Mouse (Mus musculus): ENCODE results near the gene Socs7. TPM values are rescaled to one million over a fixed set of nuclear protein-coding genes. Genes with fewer than 3 reads are reported as not detected.
A peak's percentile ranks its signal among the peaks of the same experiment; 100 is the strongest.

The Socs7 gene
- polyA plus RNA-seq, 1 experiment from 2014 or later = 3.6 TPM

GRCm38 (mm10) chr11:97434121-97434520, 71.8 kb downstream of the Socs7 start:
- ATAC-seq (ENCODE audit: low FRiP score) (no peak), DNase-seq (ENCODE audit: low spot score) (no peak)
- Histone ChIP-seq H3K9me3 (ENCODE audit: control insufficient read depth, low read length) (no peaks in the 10 kb centered on the region), H3K36me3 (ENCODE audit: control insufficient read depth, insufficient read depth, low read length) (no peaks in the 10 kb centered on the region), H3K4me1 (replicated peaks; ENCODE audit: control insufficient read depth, insufficient read depth, low read length) (peaks cover 6% of the 10 kb centered on the region), H3K27me3 (ENCODE audit: control insufficient read depth, insufficient read depth, low read length) (peaks cover 6% of the 10 kb centered on the region), H3K4me2 (replicated peaks; ENCODE audit: low read depth, low read length) (no peak overlapping the region), H3K27ac (ENCODE audit: low read depth, low read length) (no peak overlapping the region), H3K4me3 (ENCODE audit: low read depth, low read length) (no peak overlapping the region), H3K9ac (ENCODE audit: low read depth, low read length) (no peak overlapping the region)
- 81% methylated on average over 8 of the region's 8 CpGs for WGBS

GRCm38 (mm10) chr11:97434704-97435454, 72.5 kb downstream of the Socs7 start:
- Histone ChIP-seq H3K9ac (ENCODE audit: low read depth, low read length) (0 out of 2 replicates have a peak overlapping the region, but pooled peaks have one; percentile 33), H3K9me3 (ENCODE audit: control insufficient read depth, low read length) (no peaks in the 10 kb centered on the region), H3K27ac (ENCODE audit: low read depth, low read length) (peak overlapping the region; percentile 19; the same call in 1 of the 2 replicates), H3K4me1 (replicated peaks; ENCODE audit: control insufficient read depth, insufficient read depth, low read length) (peaks cover 6% of the 10 kb centered on the region), H3K4me3 (ENCODE audit: low read depth, low read length) (peak overlapping the region; percentile 33), H3K4me2 (replicated peaks; ENCODE audit: low read depth, low read length) (peak overlapping the region; percentile 51), H3K27me3 (ENCODE audit: control insufficient read depth, insufficient read depth, low read length) (peaks cover 13% of the 10 kb centered on the region), H3K36me3 (ENCODE audit: control insufficient read depth, insufficient read depth, low read length) (no peaks in the 10 kb centered on the region)
- WGBS = 4% methylated on average over 15 of the region's 15 CpGs
- ATAC-seq (ENCODE audit: low FRiP score) (peak; percentile 85), DNase-seq (ENCODE audit: low spot score) (peak; percentile 85)

GRCm38 (mm10) chr11:97435808-97436491, 73.6 kb downstream of the Socs7 start:
- H3K36me3 ChIP-seq (ENCODE audit: control insufficient read depth, insufficient read depth, low read length) = no peaks in the 10 kb centered on the region
- peak overlapping the region; percentile 18; the same call in 1 of the 2 replicates for H3K27ac ChIP-seq (ENCODE audit: low read depth, low read length)
- DNase-seq (ENCODE audit: low spot score) (no peak), ATAC-seq (ENCODE audit: low FRiP score) (no peak)
- no peak overlapping the region for H3K9ac ChIP-seq (ENCODE audit: low read depth, low read length)
- no peak overlapping the region for H3K4me3 ChIP-seq (ENCODE audit: low read depth, low read length)
- H3K9me3 ChIP-seq (ENCODE audit: control insufficient read depth, low read length) = no peaks in the 10 kb centered on the region
- WGBS = 59% methylated on average over 12 of the region's 13 CpGs
- peak overlapping the region; percentile 11; the same call in 1 of the 2 replicates for H3K4me2 ChIP-seq (replicated peaks; ENCODE audit: low read depth, low read length)
- peaks cover 12% of the 10 kb centered on the region for H3K4me1 ChIP-seq (replicated peaks; ENCODE audit: control insufficient read depth, insufficient read depth, low read length)
- peaks cover 24% of the 10 kb centered on the region for H3K27me3 ChIP-seq (ENCODE audit: control insufficient read depth, insufficient read depth, low read length)

- H3K27ac ChIP-seq (ENCODE audit: low read depth, low read length) = 0 out of 2 replicates have a peak overlapping the region, but pooled peaks have one; percentile 18
- H3K36me3 ChIP-seq (ENCODE audit: control insufficient read depth, insufficient read depth, low read length) = no peaks in the 10 kb centered on the region
- no peaks in the 10 kb centered on the region for H3K9me3 ChIP-seq (ENCODE audit: control insufficient read depth, low read length)
- H3K27me3 ChIP-seq (ENCODE audit: control insufficient read depth, insufficient read depth, low read length) = peaks cover 33% of the 10 kb centered on the region
- H3K9ac ChIP-seq (ENCODE audit: low read depth, low read length) = no peak overlapping the region
- no peak overlapping the region for H3K4me3 ChIP-seq (ENCODE audit: low read depth, low read length)
- WGBS = 13% methylated on average over 5 of the region's 5 CpGs
- H3K4me2 ChIP-seq (replicated peaks; ENCODE audit: low read depth, low read length) = no peak overlapping the region
- ATAC-seq (ENCODE audit: low FRiP score) (no peak), DNase-seq (ENCODE audit: low spot score) (no peak)
- peaks cover 12% of the 10 kb centered on the region for H3K4me1 ChIP-seq (replicated peaks; ENCODE audit: control insufficient read depth, insufficient read depth, low read length)
Measured at GRCm38 (mm10) chr11:97437745-97438144, 75.4 kb downstream of the Socs7 start.

DNA sequence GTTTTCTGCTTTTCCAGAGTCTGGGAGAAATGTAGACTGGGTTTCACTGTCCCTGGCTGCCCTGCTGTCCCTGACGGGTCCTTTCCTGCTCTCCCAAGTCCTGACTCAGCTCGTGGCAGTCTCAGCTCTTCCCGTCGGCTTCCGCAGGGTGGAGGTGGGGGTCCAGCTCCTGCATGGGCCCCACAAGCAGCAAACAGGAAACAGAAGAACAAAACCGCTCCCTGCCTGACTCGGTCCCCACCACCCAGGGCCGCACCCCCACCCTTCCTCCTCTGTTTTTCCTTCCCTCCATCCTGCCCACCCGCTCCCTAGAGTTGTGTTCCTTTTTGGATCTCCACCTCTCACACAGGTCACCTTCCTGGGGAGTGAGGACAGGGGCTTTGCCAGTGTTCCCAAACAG, 76.5 kb downstream of the Socs7 start:
- Histone ChIP-seq H3K27me3 (ENCODE audit: control insufficient read depth, insufficient read depth, low read length) (peaks cover 33% of the 10 kb centered on the region), H3K4me3 (ENCODE audit: low read depth, low read length) (no peak overlapping the region), H3K9me3 (ENCODE audit: control insufficient read depth, low read length) (no peaks in the 10 kb centered on the region), H3K9ac (ENCODE audit: low read depth, low read length) (no peak overlapping the region), H3K4me1 (replicated peaks; ENCODE audit: control insufficient read depth, insufficient read depth, low read length) (peaks cover 12% of the 10 kb centered on the region), H3K4me2 (replicated peaks; ENCODE audit: low read depth, low read length) (no peak overlapping the region), H3K27ac (ENCODE audit: low read depth, low read length) (0 out of 2 replicates have a peak overlapping the region, but pooled peaks have one; percentile 11), H3K36me3 (ENCODE audit: control insufficient read depth, insufficient read depth, low read length) (no peaks in the 10 kb centered on the region)
- 43% methylated on average over 9 of the region's 9 CpGs for WGBS
- DNase-seq (ENCODE audit: low spot score) (no peak), ATAC-seq (ENCODE audit: low FRiP score) (no peak)

- Histone ChIP-seq H3K27ac (ENCODE audit: low read depth, low read length) (0 out of 2 replicates have a peak overlapping the region, but pooled peaks have one; percentile 36), H3K4me2 (replicated peaks; ENCODE audit: low read depth, low read length) (peak overlapping the region; percentile 53), H3K36me3 (ENCODE audit: control insufficient read depth, insufficient read depth, low read length) (no peaks in the 10 kb centered on the region), H3K9ac (ENCODE audit: low read depth, low read length) (peak overlapping the region; percentile 53; the same call in 1 of the 2 replicates), H3K4me3 (ENCODE audit: low read depth, low read length) (peak overlapping the region; percentile 38), H3K9me3 (ENCODE audit: control insufficient read depth, low read length) (no peaks in the 10 kb centered on the region), H3K27me3 (ENCODE audit: control insufficient read depth, insufficient read depth, low read length) (peaks cover 33% of the 10 kb centered on the region), H3K4me1 (replicated peaks; ENCODE audit: control insufficient read depth, insufficient read depth, low read length) (peaks cover 12% of the 10 kb centered on the region)
- 6% methylated on average over 32 of the region's 37 CpGs for WGBS
- ATAC-seq (ENCODE audit: low FRiP score) = no peak
- DNase-seq (ENCODE audit: low spot score) = no peak
Measured at GRCm38 (mm10) chr11:97439935-97440334, 77.6 kb downstream of the Socs7 start.

DNA sequence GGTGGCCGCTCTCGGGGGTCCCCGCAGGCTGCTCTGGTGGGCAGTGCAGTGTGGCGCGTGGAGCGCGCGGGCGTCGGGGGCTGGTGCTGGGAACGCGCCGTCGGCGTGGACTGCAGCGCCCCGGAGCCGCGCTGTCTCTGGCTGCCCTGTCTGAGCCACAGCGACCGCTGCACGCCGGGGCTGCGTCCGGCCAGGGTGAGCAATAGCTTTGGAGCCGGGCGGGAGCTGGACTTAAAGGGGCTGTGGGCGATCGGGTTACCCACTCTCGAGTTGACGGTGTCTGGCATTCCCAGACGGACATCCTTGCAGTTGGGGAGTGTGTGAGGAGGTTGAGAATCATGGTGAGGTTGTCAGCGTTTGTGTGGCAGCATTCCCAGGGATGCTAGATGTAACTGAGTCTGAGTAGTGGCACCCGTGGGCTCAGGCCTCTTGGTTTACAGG, 78.1 kb downstream of the Socs7 start:
- H3K9me3 ChIP-seq (ENCODE audit: control insufficient read depth, low read length) = no peaks in the 10 kb centered on the region
- H3K27me3 ChIP-seq (ENCODE audit: control insufficient read depth, insufficient read depth, low read length) = peaks cover 33% of the 10 kb centered on the region
- H3K4me2 ChIP-seq (replicated peaks; ENCODE audit: low read depth, low read length) = peak overlapping the region; percentile 53
- peak overlapping the region; percentile 53; the same call in 1 of the 2 replicates for H3K9ac ChIP-seq (ENCODE audit: low read depth, low read length)
- ATAC-seq (ENCODE audit: low FRiP score) = no peak
- peak; percentile 52 for DNase-seq (ENCODE audit: low spot score)
- H3K4me1 ChIP-seq (replicated peaks; ENCODE audit: control insufficient read depth, insufficient read depth, low read length) = peaks cover 11% of the 10 kb centered on the region
- peak overlapping the region; percentile 38 for H3K4me3 ChIP-seq (ENCODE audit: low read depth, low read length)
- H3K27ac ChIP-seq (ENCODE audit: low read depth, low read length) = 0 out of 2 replicates have a peak overlapping the region, but pooled peaks have one; percentile 36
- WGBS = 6% methylated on average over 23 of the region's 34 CpGs
- H3K36me3 ChIP-seq (ENCODE audit: control insufficient read depth, insufficient read depth, low read length) = no peaks in the 10 kb centered on the region

DNA sequence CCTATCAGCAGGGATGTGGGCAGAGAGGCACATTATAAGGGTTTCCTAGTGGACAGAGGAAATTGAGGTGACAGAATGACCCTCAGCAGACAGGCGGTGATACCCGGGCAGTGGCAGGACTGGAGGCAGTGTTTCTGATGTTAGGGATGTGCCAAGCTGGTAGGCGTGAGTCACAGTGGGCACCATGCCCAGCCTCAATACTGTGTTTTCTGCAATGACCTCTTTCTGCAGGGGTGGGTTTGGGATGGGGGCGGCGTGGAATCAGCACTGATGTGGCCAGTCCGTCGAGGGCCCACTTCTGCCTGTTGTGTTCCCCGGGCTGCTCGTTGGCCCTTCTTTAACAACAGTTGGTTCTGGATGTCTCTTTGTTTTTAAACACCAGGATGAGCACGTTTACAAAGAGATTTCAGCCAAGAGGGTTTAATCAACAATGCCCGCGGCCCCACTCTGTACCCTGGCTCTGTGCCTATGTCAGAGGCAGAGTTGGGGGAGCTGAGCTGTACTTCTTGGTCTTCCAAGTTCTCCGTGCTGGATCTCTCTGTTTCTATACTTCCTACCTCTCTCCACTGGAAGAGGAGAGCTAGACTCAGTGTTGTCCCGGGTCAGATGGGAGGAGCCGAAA, 78.8 kb downstream of the Socs7 start:
- Histone ChIP-seq H3K4me1 (replicated peaks; ENCODE audit: control insufficient read depth, insufficient read depth, low read length) (peaks cover 9% of the 10 kb centered on the region), H3K4me2 (replicated peaks; ENCODE audit: low read depth, low read length) (no peak overlapping the region), H3K9me3 (ENCODE audit: control insufficient read depth, low read length) (no peaks in the 10 kb centered on the region), H3K4me3 (ENCODE audit: low read depth, low read length) (peak overlapping the region; percentile 38), H3K27me3 (ENCODE audit: control insufficient read depth, insufficient read depth, low read length) (peaks cover 33% of the 10 kb centered on the region), H3K27ac (ENCODE audit: low read depth, low read length) (no peak overlapping the region), H3K36me3 (ENCODE audit: control insufficient read depth, insufficient read depth, low read length) (no peaks in the 10 kb centered on the region), H3K9ac (ENCODE audit: low read depth, low read length) (no peak overlapping the region; the same call in 1 of the 2 replicates)
- ATAC-seq (ENCODE audit: low FRiP score) = no peak
- DNase-seq (ENCODE audit: low spot score) = no peak
- 66% methylated on average over 15 of the region's 15 CpGs for WGBS

Data from hindbrain, embryonic 11.5 days (tissue).